Mouse (Mus musculus) fat pad, adult 2 months (tissue): ENCODE results near the gene Cacna1c.

Experiments used
- DNase-seq: peaks from one replicate; pipeline ENCODE4 v3.0.0-alpha.2; 2011; ENCODE audit warnings: low read depth, low spot score; ENCODE audit errors: extremely low read depth

Gene Cacna1c

DNA sequence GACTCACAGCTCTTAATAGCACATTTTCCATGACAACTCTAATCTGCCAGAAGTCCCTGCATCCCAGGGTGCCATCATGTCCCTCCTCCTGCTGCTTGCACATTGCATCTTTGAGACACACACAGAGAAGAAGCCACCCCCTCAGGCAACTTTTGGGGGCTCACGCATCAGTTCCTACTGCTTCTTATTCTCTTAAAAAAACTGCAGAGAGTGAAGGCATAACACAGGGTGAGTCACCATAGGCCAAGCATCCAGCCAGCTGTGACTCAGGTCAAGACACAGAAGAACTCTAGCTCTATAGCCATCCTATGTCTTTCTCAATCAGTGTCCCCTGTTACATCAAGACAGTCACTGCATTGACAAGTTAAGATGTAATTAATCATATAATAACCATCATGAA lies 431.0 kb downstream of the Cacna1c start:
- DNase-seq: no peak

DNA sequence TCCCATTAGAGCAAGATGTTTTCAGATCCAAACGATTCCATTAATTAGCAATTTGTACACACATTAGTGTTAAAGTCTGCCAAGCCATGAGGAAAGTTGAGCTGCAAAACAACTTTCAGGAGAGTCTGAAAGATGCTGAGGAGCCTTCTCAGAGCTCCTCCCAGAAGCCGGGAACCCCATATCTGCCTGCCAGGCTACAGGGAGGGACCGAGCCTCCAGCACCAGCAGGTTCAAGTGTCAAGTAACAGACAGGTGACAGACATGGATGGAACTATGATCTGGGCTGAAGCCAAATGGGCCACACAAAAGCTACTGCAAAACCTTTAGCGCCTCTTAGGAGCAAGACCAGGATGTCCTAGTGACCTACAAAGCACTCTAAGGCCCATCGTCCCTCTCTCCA lies 437.2 kb downstream of the Cacna1c start:
- DNase-seq: no peak

DNA sequence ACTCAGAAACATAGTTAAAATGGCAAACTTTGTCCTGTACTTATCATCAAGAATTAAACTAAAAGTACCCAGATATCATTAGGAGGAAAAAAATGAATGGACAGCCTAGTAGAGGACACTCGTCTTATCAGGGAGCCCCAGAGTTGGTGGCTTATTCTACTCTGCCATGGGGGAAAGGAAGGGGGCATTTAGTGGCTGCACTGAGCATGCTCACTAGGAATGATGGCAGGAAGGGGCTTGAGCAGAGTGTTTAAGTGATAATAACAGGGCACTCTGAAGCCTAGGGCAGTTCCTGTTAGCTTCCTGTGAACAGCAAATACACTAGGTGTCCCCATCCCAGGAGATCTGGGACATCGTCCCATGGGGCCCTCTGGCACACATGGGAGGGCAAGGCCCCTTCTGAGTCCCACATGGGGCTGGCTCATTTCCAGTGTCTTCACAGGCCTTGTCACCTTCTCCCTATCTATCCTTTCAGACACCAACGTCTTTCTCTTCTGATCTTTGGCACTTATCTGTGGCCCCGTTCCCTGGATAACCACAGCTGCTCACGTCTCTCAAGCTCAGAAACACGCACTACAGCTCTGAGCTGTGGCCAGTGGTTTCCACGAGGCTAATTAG lies 437.8 kb downstream of the Cacna1c start:
- DNase-seq: no peak

DNA sequence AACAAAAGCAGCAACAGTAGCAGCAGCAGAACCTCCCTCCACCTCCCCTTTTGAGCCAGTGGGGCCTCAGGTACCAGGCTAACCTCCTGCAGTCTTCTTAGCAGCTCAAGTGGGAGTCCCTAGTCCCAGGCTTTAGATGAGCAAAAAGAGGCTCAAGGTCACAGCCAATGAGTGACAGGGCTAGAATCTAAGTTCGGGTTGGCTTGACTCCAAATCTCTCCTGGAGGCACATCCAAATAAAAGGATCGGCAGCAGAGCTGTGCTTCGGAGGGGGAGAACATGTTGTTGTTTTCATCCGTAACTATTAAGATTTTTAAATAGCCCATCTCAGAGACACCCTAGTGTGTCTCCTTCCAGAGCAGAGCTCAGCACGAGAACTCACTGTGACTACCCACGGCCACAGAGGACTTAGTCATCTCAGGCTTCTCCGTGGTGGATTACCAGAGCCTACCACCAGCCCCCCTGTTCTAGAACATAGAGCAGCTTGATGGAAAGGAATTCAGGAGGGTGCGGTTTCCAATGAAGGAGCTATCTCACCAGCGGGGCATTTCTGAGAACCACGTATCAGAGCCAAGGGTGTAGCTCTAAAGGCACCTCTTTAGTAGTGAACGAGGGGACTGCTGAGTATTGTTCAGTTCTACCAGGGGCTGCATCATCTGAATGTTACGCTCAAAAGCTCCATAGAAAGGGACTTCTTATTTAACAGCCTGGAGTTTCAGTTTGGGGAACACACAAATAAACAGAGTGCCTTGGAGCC lies 438.5 kb downstream of the Cacna1c start:
- DNase-seq: no peak

DNA sequence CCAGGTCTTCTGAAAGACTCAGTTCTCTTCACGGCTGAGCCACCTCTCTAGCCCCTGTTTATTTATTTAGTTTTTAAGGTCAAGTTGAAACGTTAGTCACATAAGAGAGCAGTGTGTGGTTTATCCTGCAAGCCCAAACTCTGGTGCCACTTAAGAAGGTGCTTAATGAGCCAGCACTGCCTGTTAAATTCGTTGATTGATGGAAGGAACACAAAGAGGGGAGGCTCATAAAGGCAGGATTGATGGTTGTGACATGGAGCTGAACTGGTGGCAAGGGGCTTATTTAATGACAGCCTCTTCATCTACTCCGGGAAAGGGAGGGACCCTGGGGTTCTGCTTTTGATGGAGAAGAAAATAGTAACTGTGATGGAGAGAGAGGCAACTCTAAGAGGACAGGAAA lies 439.7 kb downstream of the Cacna1c start:
- DNase-seq: no peak

DNA sequence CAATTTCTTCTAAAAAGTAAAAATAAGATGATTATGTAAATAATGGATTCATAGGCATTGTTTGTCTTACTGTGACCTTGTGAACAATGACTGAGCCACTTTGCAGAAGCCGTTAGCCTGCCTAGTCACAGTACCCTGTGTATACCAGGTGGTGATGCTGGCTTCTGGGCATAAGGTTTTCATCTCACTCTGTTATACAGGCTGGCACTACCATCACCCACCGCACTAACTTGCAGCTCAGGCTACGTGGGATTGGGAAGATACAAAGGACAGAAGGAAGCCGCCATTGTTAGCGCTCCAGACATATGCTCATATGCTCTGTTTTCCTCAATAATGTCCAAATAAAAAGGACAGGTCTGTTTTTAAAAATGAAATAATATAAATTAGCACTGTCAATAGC lies 440.4 kb downstream of the Cacna1c start:
- DNase-seq: no peak

DNA sequence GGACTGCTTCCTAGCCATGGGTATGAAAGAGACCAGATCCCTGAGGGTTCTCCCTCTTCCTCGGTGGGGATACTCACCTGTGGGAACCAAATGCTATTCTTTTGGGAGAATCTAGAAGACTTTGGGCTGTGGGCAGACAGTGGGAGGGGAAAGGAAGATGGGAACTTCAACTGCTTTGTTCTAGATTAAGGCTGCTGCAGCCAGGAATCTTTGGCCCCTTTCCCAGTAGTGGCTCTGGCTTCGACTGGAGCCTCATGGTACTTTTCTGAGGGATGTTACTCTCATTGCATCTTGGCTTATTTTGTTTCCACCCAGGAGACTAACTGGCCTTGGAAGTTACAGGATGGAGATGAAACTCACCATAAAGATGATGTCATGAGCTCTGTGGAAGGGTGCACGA lies 441.8 kb downstream of the Cacna1c start:
- no peak for DNase-seq

DNA sequence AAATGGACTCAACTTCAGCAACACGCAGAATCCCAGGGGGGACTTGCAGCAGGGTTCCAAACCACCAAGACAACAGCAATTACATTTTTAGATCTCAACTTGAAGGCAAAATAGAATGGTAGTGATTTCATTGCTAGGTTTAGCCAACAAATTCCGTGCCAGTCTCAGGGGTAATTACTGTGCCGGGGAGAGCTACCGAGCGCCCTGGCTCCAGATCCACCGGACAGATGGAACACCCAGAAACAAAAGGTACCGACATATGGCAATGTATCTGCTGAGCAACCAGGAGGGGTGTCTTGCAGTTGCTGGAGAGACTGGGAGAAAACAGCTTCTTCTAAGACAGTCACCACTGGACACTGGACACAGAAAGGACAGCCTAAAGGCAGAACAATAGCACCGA lies 442.4 kb downstream of the Cacna1c start:
- no peak for DNase-seq

DNA sequence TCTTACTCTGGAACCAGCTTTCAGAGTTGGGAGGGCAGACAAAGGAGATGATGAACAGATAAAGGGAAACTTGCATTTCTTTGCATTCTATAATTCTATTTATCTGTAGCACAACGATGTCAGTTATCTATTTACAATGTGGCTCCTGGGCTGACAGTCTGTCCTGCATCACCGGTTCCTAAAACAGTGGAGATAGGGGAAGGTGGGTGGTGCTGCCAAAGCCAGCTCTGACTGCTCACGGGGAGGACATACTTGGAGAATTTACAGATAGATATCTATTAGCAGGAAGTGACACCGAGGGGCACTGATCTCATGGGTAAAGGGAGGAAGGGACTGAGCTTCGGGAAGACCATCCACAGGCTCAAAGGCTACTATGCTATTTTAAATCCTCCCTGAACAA lies 443.2 kb downstream of the Cacna1c start:
- no peak for DNase-seq

DNA sequence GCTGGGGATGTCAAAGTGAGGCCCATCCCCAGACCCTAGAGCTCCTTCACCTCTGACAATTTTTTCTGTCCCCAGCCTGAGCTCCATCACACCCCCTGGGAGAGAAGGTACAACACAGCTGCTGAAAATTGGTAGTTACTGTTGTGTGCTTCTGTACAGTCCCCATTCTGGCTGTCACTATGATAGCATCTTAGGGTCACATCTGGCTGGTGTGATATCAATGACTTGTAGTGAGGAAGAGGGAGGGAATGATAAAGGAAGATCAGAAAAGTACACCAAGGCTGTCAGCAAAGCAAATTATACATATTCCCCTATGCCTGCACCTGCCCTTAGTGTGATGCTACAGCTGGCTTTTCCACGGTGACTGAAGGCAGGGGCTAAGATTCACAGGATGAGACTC lies 446.9 kb downstream of the Cacna1c start:
- DNase-seq: no peak

DNA sequence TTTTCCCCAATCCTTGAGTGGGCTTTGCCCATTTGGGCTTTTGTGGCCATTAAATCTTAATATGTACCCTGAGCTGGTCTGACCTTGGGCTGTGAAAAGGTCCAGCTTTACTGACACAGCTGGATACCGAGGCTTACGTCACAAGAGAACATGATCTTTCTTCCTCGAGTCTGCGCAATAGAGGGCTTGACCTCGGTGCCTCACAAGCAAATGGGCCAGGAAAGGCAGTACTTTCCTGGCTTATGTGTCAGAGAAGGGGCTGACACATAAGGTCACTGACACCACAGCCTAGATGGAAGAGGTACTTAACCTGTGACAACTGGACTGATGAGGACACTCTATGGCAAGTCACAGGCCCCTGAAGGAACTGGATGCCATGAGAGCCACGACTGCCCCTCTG lies 453.5 kb downstream of the Cacna1c start:
- no peak for DNase-seq

DNA sequence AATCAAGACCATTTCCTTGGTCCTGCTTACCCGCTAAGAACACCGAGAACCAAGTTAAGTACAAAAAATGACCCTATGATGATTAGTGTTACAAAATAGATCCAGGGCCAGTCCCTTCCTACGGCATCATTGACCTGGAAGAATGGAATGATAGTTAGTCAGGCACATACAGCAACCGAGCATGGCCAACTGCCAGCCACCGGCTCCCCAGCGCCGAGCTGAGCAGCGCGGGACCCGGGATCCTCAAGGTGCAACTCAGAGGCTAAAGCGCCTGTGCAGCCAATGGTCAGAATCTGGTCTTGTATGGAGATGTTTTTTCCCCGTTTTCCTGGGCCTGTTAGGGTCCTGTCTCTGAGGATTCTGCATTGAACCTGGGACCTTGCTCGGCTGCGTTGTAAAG lies 454.4 kb downstream of the Cacna1c start:
- no peak for DNase-seq

DNA sequence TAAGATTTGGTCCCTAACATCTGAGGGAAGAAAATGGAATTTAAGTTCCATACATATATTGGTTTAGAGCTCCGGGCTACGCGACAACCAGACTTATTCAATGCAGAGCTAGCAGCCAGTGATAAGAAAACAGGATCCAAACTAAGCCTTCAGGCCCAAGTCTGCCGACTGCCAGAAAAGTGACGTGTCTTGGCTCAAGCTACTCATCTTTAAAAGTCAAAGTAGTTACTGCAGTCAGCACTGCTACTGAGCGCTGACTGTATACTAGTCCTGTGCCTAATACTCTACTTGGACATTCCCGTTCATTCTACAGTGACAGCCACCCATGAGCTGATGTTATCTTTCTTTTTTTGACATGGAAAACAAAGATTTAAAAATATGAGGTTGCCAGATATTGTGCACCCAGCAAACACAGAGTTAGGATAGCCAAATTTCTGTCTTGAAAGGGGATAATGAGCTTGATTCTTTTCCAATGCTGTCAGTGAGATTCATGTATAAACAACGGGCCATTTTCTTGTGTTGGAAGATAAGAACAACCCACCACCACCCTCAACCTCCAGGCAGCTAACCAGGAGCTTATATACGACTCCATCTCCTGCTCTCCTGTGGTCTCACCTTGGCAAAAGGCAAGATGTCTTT lies 456.1 kb downstream of the Cacna1c start:
- no peak for DNase-seq

DNA sequence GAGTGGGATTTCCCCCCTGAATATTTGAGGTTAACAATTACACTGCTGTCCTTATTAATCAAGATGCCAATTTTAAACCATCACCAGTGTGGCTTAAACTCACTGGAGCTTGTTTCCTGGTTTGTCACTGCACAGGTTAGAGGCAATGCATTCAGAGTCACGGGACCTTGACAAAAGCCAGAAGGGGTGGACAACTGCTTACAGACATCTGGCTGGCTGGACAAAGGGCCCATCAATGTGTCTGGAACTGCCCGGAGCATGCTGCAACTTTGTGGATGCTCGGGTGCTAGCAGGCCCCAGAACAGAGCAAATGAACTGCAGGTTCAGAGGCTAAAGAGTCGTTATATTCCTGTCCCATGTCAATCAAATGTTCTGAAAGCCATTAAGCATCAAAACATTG lies 456.9 kb downstream of the Cacna1c start:
- no peak for DNase-seq

DNA sequence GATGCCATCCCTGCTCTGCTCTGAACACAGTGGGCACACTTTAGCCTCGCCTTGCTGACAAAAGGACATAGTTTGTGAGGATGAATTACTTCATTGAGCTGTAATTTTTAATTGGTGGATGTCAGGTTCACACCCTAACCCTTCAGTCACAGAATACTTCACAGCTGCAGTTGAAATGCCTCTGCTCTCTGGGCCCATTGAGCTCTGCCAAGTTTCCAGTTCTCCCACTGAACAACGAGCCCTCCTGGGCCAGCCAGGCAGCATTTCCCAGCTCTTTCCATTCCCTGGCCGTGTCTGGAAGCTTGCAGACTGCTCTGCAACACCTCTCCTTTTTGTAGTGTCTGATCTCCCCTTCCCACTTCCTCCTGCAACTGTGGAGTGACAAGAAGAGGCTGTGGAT lies 457.6 kb downstream of the Cacna1c start:
- DNase-seq: no peak

DNA sequence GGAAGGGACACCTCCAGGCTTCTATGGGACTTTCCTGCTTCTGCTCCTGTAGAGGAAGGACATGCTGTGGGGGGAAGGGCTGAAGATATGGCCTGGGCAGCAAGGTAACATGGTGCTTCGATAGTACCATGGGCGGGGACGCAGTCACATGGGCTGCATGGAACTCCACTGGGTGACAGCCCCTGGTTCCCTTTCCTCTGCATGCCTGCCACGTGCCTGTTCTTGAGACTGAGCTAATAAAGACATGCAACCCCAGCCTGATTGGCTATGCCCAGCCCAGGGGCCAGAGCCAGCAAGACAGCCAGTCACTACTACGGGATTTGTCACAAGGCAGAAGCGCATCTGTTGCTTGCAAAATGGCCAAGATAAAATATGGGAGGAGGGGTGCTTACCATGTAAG lies 459.1 kb downstream of the Cacna1c start:
- no peak for DNase-seq

DNA sequence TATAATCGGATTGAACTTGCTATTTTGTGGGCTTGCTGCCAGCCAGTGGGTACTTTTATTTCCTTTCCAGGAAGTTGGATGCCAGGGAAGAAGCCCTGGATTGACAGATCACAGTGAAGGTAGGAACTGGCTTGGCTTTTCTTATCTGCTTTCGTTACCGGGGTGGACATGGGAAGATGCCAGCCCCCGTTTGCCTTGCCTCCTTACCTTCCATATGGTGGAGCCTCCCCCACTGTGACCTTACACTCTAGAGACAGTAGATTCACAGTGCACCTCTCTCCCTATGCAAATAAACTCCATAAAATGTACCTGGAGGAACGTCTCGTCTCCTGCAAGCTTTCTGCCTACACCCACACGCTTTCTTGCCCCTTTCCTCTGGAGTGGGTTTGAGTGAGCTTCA lies 459.7 kb downstream of the Cacna1c start:
- no peak for DNase-seq

DNA sequence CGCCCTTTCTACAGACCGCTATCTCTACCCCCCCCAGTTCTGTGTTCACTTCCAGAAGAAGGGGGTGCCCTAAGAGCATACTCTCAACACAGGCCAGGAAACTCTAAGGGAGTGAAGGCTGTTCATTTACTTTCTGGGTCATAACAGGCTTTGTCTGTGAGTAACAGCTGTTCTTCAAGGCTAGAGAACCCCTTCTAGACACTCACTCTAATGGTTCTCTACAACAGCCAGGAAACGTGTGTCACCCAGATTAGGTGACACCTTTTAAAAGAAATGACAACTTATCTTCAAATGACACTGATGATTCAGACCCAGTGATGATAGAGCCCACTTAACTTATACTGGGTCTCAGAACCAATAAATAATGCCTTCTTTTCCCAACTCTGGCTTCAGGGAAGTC lies 461.1 kb downstream of the Cacna1c start:
- DNase-seq: no peak

DNA sequence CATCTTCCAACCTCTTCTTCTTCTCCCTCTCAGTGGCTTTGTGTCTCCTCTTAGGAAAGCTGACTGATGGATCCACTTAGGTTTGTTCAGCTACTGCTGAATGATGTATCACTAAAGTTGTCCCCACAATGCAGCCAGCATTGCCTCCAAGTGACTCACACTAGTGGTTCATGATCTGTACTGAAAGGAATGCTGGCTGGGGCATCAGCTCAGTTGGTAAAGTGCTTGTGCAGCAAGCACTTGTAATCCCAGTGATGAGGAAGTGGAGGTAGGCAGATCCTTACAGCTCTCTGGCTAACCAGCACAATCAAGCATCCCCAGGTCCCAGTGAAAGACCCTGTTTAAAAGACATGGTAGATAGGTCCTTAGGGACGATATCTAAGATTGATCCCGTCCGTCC lies 464.3 kb downstream of the Cacna1c start:
- DNase-seq: no peak

DNA sequence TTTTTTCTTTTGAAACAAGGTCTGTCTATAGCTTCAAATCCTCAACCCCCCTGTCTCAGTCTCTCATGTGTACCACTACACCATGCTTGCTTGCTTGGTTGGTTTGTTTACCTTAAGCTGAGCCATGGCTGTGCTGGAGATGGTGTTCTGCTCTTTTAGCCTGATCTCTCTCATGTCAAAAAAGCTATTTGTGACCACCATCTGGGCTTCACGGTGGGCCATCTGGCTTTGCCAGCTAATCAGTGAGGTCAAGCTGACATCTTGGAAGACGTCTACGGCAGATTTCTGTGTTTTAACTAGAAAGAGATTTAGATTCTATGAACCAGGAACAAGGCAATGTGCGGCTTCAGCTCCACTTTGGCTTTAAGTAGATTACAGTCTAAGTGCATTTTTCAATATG lies 471.3 kb downstream of the Cacna1c start:
- DNase-seq: no peak

DNA sequence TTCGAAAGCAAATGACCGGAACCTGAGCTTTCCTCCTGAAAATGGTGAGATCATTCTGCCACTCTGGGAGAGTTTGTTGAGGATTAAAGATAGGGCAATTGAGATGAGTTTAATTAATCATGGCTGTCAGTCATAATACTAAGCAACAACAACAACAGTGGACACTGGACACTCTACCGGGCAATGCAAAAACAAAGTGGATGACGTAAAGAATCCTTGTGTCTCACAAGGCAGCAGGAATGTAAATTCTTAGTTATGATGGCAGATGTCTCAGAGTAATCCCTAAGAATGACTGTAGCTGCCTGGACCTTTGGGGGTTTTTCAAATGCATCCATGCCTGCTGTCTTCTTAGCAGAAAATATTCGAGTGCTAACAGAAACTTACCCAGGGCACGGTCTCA lies 471.8 kb downstream of the Cacna1c start:
- DNase-seq: no peak

DNA sequence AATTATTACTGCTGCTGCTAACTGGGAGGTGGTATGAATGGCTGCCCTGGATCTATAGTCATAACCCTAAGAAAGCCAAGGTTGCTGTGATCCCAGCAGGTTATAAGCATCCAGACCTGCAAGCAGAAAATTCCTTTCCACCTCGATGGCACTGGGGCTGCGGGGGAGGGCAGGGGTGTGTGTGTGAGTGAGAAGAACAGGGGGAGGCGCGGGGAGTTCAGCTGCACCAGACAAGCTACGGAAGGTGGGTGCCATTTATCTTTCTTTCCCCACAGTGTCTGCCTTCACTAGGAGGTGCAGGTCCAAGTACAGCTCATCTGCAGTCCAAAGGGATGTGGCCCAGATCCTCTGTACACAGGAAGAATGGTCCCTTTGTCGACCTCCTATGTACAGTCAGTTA lies 473.9 kb downstream of the Cacna1c start:
- no peak for DNase-seq

DNA sequence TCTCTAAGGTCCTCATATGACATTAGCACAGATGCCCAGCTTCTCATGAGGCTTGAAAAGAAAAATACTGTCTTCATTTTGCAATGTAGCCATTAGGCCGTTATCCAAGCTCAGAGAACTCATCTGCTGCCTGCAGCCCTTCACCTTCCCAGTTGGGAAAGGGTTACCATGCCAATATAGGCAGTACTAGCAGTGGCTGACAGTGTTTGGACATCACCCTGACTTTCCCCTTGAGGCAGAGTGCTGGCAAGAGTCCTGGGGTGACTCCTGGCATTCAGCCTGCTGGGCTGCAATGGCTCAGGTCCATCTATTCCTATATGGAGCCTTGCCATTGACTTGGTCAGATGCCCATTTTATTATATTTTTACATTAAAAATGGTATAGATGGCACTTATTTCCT lies 476.7 kb downstream of the Cacna1c start:
- no peak for DNase-seq
